ENCODE assay signal across 22 mouse cellular contexts in genomic region chr11:116362015-116362414, GRCm38 (mm10). TPM values are rescaled to one million over a fixed set of nuclear protein-coding genes. Genes with fewer than 3 reads are reported as not detected.
A peak's percentile ranks its signal among the peaks of the same experiment; 100 is the strongest.
DNase-seq lines count a peak whose midpoint lies in the region; ATAC-seq and TF ChIP-seq lines count a peak whose summit lies in the region.
"Had no signal": no experiment of that assay in that cellular context is flagged by ENCODE, and none has a peak within 500 bp of the region (broad histone marks: within the 10 kb centered on the region; RNA-seq: fewer than 3 reads in every experiment).

No protein-coding gene starts in this region.

- TF ChIP-seq CTCF in stomach, postnatal 0 days (IDR thresholded peaks at IDR 0.05; ENCODE audit: low read depth): no peak

- peaks cover 5% of the 10 kb centered on the region for H3K4me1 ChIP-seq in embryonic facial prominence, embryonic 14.5 days (ENCODE audit: control insufficient read depth, insufficient read depth, low read length)
- H3K4me1 ChIP-seq in stomach, postnatal 0 days (replicated peaks; ENCODE audit: control insufficient read depth, insufficient read depth): no peaks in the 10 kb centered on the region
- H3K4me1 ChIP-seq: neural tube, embryonic 12.5 days had no signal

- 56% methylated on average over 11 of the region's 11 CpGs for WGBS in embryonic facial prominence, embryonic 14.5 days
- WGBS in stomach, postnatal 0 days: 62% methylated on average over 11 of the region's 11 CpGs

- no peak overlapping the region for H3K4me3 ChIP-seq in embryonic facial prominence, embryonic 14.5 days (ENCODE audit: low read depth, low read length)
- H3K4me3 ChIP-seq in stomach, postnatal 0 days (ENCODE audit: low read depth, low read length): no peak overlapping the region
- H3K4me3 ChIP-seq: embryonic facial prominence, embryonic 12.5 days; hindbrain, embryonic 12.5 days; neural tube, embryonic 12.5 days had no signal

- no peaks in the 10 kb centered on the region for H3K9me3 ChIP-seq in embryonic facial prominence, embryonic 14.5 days (ENCODE audit: control insufficient read depth, low read length)
- H3K9me3 ChIP-seq in stomach, postnatal 0 days (ENCODE audit: control insufficient read depth, low read length): no peaks in the 10 kb centered on the region
- H3K9me3 ChIP-seq: embryonic facial prominence, embryonic 12.5 days; hindbrain, embryonic 12.5 days; neural tube, embryonic 12.5 days had no signal

- no peak overlapping the region for H3K27ac ChIP-seq in embryonic facial prominence, embryonic 14.5 days (replicated peaks; ENCODE audit: low read depth, low read length)
- no peak overlapping the region for H3K27ac ChIP-seq in stomach, postnatal 0 days (replicated peaks)
- H3K27ac ChIP-seq: embryonic facial prominence, embryonic 12.5 days; hindbrain, embryonic 12.5 days; neural tube, embryonic 12.5 days had no signal

- no peak overlapping the region for H3K4me2 ChIP-seq in embryonic facial prominence, embryonic 14.5 days (ENCODE audit: low read depth, low read length)
- no peak overlapping the region for H3K4me2 ChIP-seq in stomach, postnatal 0 days (replicated peaks; ENCODE audit: low read depth)
- H3K4me2 ChIP-seq: embryonic facial prominence, embryonic 12.5 days; hindbrain, embryonic 12.5 days; midbrain, embryonic 11.5 days; neural tube, embryonic 12.5 days had no signal

- ATAC-seq in embryonic facial prominence, embryonic 14.5 days (ENCODE audit: low read depth): 0 out of 2 replicates have a peak, but pooled peaks have one; percentile 12
- no peak for ATAC-seq in stomach, postnatal 0 days (ENCODE audit: low FRiP score, low TSS enrichment)
- ATAC-seq: forebrain, embryonic 16.5 days; inflammation-experienced regulatory T-cells, adult 6 months had no signal

- no peaks in the 10 kb centered on the region for H3K27me3 ChIP-seq in embryonic facial prominence, embryonic 14.5 days (replicated peaks; ENCODE audit: control insufficient read depth, insufficient read depth, low read length)
- no peaks in the 10 kb centered on the region for H3K27me3 ChIP-seq in splenic B cell, adult 2 months (ENCODE audit: control insufficient read depth, insufficient read depth, low read length, poor library complexity, severe bottlenecking)
- no peaks in the 10 kb centered on the region for H3K27me3 ChIP-seq in stomach, postnatal 0 days (ENCODE audit: control insufficient read depth, insufficient read depth, low read length)
- H3K27me3 ChIP-seq: embryonic facial prominence, embryonic 12.5 days; hindbrain, embryonic 12.5 days; neural tube, embryonic 12.5 days had no signal

- TF ChIP-seq EP300 in stomach, postnatal 0 days (optimal IDR thresholded peaks at IDR 0.05): no peak

- peak; percentile 22 to 45 for DNase-seq in urinary bladder, adult 18-20 months (ENCODE audit: low spot score in 2 of 2)
- DNase-seq in urinary bladder, postnatal 10 days (ENCODE audit: low spot score): no peak
- no peak for DNase-seq in embryonic facial prominence, embryonic 14.5 days (ENCODE audit: low spot score)
- DNase-seq in splenic B cell, adult 2 months (ENCODE audit: low read depth, low spot score): peak; percentile 42
- peak; percentile 75 for DNase-seq in thymus, postnatal 4 days
- no peak for DNase-seq in adrenal gland, postnatal 25 days
- DNase-seq in stomach, postnatal 0 days (ENCODE audit: low spot score): no peak
- DNase-seq: cerebellum, adult 9-10 months; gastrocnemius, postnatal 36 days; heart, postnatal 14 days; kidney, adult 9 months; kidney, postnatal 25 days; left cerebral cortex, postnatal 4 days; liver; lung, postnatal 4 days had no signal

- no peak overlapping the region for H3K9ac ChIP-seq in embryonic facial prominence, embryonic 14.5 days (ENCODE audit: low read depth, low read length)
- no peak overlapping the region for H3K9ac ChIP-seq in stomach, postnatal 0 days (ENCODE audit: low read length)
- H3K9ac ChIP-seq: embryonic facial prominence, embryonic 12.5 days; hindbrain, embryonic 12.5 days; neural tube, embryonic 12.5 days had no signal

- H3K36me3 ChIP-seq in embryonic facial prominence, embryonic 14.5 days (ENCODE audit: control insufficient read depth, insufficient read depth, low read length): 0 out of 2 replicates have a peak, but pooled peaks cover 29% of the 10 kb centered on the region
- no peaks in the 10 kb centered on the region; the same call in 1 of the 2 replicates for H3K36me3 ChIP-seq in splenic B cell, adult 2 months (ENCODE audit: control insufficient read depth, insufficient read depth, low read length, poor library complexity, severe bottlenecking)
- H3K36me3 ChIP-seq in stomach, postnatal 0 days (ENCODE audit: control insufficient read depth, insufficient read depth, low read length): no peaks in the 10 kb centered on the region

RNA-seq across cellular contexts. Expression of gene Foxj1, which starts 26.8 kb away (rescaled TPM):
- 7.1 and 13.7 TPM in 2 replicates for polyA plus RNA-seq in embryonic facial prominence, embryonic 14.5 days (2014; fragmentation: Nextera tagmentation; extraction: Ambion mirVana)
- 0.15 TPM in 1 of 2 replicates, not detected in the other for total RNA-seq in adrenal gland, postnatal 25 days (2021)
- 0.19 and 0.40 TPM in 2 replicates for polyA plus RNA-seq in stomach, postnatal 0 days (2015; fragmentation: Nextera tagmentation; extraction: Ambion mirVana)
- total RNA-seq: common myeloid progenitor, adult 5-6 weeks; gastrocnemius, postnatal 36 days had no signal
- polyA plus RNA-seq: inflammation-experienced regulatory T-cells, adult 6 months had no signal

RNA-seq across cellular contexts. Expression of gene Rnf157, which starts 50.8 kb away (rescaled TPM):
- polyA plus RNA-seq in embryonic facial prominence, embryonic 14.5 days (2014; fragmentation: Nextera tagmentation; extraction: Ambion mirVana): 17.7 and 18.2 TPM in 2 replicates
- 8.5 and 8.9 TPM in 2 replicates for total RNA-seq in adrenal gland, postnatal 25 days (2021)
- polyA plus RNA-seq in stomach, postnatal 0 days (2015; fragmentation: Nextera tagmentation; extraction: Ambion mirVana): 2.8 and 3.0 TPM in 2 replicates

RNA-seq across cellular contexts. Expression of gene Exoc7, which starts 55.0 kb away (rescaled TPM):
- 60.5 and 71.2 TPM in 2 replicates for polyA plus RNA-seq in embryonic facial prominence, embryonic 14.5 days (2014; fragmentation: Nextera tagmentation; extraction: Ambion mirVana)
- total RNA-seq in adrenal gland, postnatal 25 days (2021): 53.6 and 77.1 TPM in 2 replicates
- polyA plus RNA-seq in stomach, postnatal 0 days (2015; fragmentation: Nextera tagmentation; extraction: Ambion mirVana): 42.3 and 43.9 TPM in 2 replicates

Comparison
In these comparisons a context has a peak if more than half of its experiments do, and no peak if none do; other contexts are left out.
1. DNase-seq: peak in urinary bladder, adult 18-20 months (2 of 2), splenic B cell, adult 2 months (single experiment) and thymus, postnatal 4 days (single experiment); none in urinary bladder, postnatal 10 days (single experiment), embryonic facial prominence, embryonic 14.5 days (single experiment), adrenal gland, postnatal 25 days (single experiment) and stomach, postnatal 0 days (single experiment).